In the genomic region with DNA sequence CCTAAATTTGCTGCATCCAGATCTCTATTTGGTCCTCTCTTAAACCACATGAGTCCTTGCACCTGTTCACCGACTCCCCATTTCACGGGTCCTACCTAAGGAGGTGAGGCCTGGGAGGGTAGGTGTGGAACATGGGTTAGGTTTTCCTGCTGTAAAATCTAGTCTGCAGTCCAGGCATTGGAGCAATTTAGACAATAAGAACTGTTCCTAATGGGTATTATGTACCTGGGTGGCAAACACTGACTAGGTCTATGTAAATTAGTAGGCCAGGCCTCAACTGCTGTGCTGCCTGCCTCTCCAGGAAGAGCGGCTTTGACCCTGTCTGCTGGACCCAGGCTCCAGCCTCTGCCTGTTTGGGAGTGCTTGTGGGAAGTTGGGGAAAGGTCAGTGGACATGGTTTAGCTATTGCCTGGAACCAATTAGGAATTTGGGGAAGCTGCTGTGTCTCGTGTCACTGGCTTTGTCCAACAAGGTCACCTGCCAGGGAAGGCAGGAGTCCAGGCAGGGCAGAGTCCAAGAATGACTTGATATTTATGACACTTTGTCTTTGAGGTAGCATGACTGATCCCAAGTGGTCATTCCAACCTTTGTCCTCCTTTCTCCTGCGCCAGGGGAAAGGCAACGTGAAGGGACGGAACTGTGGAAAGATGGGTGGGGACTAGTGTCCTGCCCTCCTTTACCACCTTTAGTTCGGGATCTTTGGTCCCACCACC, we compare ENCODE assay signal across 9 mouse cellular contexts. TPM values are rescaled to one million over a fixed set of nuclear protein-coding genes. Genes with fewer than 3 reads are reported as not detected.
DNase-seq lines count a peak whose midpoint lies in the region; ATAC-seq and TF ChIP-seq lines count a peak whose summit lies in the region.
"Had no signal": no experiment of that assay in that cellular context is flagged by ENCODE, and none has a peak within 500 bp of the region (broad histone marks: within the 10 kb centered on the region; RNA-seq: fewer than 3 reads in every experiment).

No protein-coding gene starts in this region.

- no peak for TF ChIP-seq CTCF in stomach, postnatal 0 days (IDR thresholded peaks at IDR 0.05; ENCODE audit: low read depth)
- no peak for TF ChIP-seq CTCF in thymus, adult 2 months (IDR thresholded peaks at IDR 0.05; ENCODE audit: borderline replicate concordance, control insufficient read depth, extremely low read depth, insufficient read depth, low read length, poor library complexity)

- DNase-seq in neural tube, embryonic 10.5 days (ENCODE audit: extremely low spot score, low spot score), result no peak
- DNase-seq in heart, adult 9 months (ENCODE audit: low spot score in 2 of 2), result peak; percentile 88 to 92
- peak; percentile 64 for DNase-seq in stomach, postnatal 0 days (ENCODE audit: low spot score)
- DNase-seq in thymus, adult 2 months, result no peak
- DNase-seq: midbrain, embryonic 14.5 days had no signal

- H3K9ac ChIP-seq in neural tube, embryonic 13.5 days, result no peak overlapping the region
- H3K9ac ChIP-seq in kidney, embryonic 16.5 days (replicated peaks; ENCODE audit: low read length), result no peak overlapping the region
- 0 out of 2 replicates have a peak overlapping the region, but pooled peaks have one; percentile 61 for H3K9ac ChIP-seq in stomach, postnatal 0 days (ENCODE audit: low read length)

- H3K27ac ChIP-seq in neural tube, embryonic 13.5 days (replicated peaks), result peak overlapping the region; percentile 88; the same call in 1 of the 2 replicates
- H3K27ac ChIP-seq in kidney, embryonic 16.5 days (ENCODE audit: low read length), result peak overlapping the region; percentile 94
- peak overlapping the region; percentile 99 for H3K27ac ChIP-seq in stomach, postnatal 0 days (replicated peaks)
- H3K27ac ChIP-seq in thymus, adult 2 months (ENCODE audit: control insufficient read depth, insufficient read depth, low read length), result no peak overlapping the region

- H3K36me3 ChIP-seq in neural tube, embryonic 13.5 days, result no peaks in the 10 kb centered on the region
- H3K36me3 ChIP-seq in kidney, embryonic 16.5 days (ENCODE audit: insufficient read depth, low read length), result no peaks in the 10 kb centered on the region
- no peaks in the 10 kb centered on the region for H3K36me3 ChIP-seq in stomach, postnatal 0 days (ENCODE audit: control insufficient read depth, insufficient read depth, low read length)
- no peaks in the 10 kb centered on the region for H3K36me3 ChIP-seq in thymus, adult 2 months (ENCODE audit: control insufficient read depth, insufficient read depth, low read length)

- H3K4me2 ChIP-seq in neural tube, embryonic 13.5 days, result no peak overlapping the region
- no peak overlapping the region for H3K4me2 ChIP-seq in kidney, embryonic 16.5 days (replicated peaks; ENCODE audit: low read depth, low read length)
- peak overlapping the region; percentile 47 for H3K4me2 ChIP-seq in stomach, postnatal 0 days (replicated peaks; ENCODE audit: low read depth)

- TF ChIP-seq EP300 in stomach, postnatal 0 days (optimal IDR thresholded peaks at IDR 0.05), result no peak

- H3K4me1 ChIP-seq in neural tube, embryonic 13.5 days (replicated peaks), result peaks cover 27% of the 10 kb centered on the region
- peaks cover 34% of the 10 kb centered on the region for H3K4me1 ChIP-seq in kidney, embryonic 16.5 days (ENCODE audit: insufficient read depth, low read length)
- peaks cover 22% of the 10 kb centered on the region for H3K4me1 ChIP-seq in stomach, postnatal 0 days (replicated peaks; ENCODE audit: control insufficient read depth, insufficient read depth)
- H3K4me1 ChIP-seq in thymus, adult 2 months (replicated peaks; ENCODE audit: control insufficient read depth, insufficient read depth, low read length), result peaks cover 55% of the 10 kb centered on the region

- no peaks in the 10 kb centered on the region for H3K27me3 ChIP-seq in neural tube, embryonic 13.5 days
- no peaks in the 10 kb centered on the region for H3K27me3 ChIP-seq in kidney, embryonic 16.5 days (ENCODE audit: insufficient read depth, low read length)
- H3K27me3 ChIP-seq in stomach, postnatal 0 days (ENCODE audit: control insufficient read depth, insufficient read depth, low read length), result no peaks in the 10 kb centered on the region
- no peaks in the 10 kb centered on the region for H3K27me3 ChIP-seq in thymus, adult 2 months (ENCODE audit: control insufficient read depth, insufficient read depth, low read length)

- ATAC-seq in neural tube, embryonic 13.5 days (ENCODE audit: low read depth), result no peak
- no peak for ATAC-seq in kidney, embryonic 16.5 days (ENCODE audit: low FRiP score, low TSS enrichment)
- ATAC-seq in stomach, postnatal 0 days (ENCODE audit: low FRiP score, low TSS enrichment), result peak; percentile 38
- no peak for ATAC-seq in inflammation-experienced regulatory T-cells, adult 6 months
- ATAC-seq in activated CD4-positive, CD25-positive, alpha-beta regulatory T cell, adult 4 months, result no peak

- WGBS in neural tube, embryonic 13.5 days, result 70% methylated on average over 8 of the region's 8 CpGs
- whole genome bisulfite sequencing in kidney, embryonic 16.5 days, result 84% methylated on average over 8 of the region's 8 CpGs
- 73% methylated on average over 7 of the region's 8 CpGs for WGBS in stomach, postnatal 0 days
- 92% methylated on average over 8 of the region's 8 CpGs for WGBS in thymus, adult 2 months

- no peak overlapping the region for H3K4me3 ChIP-seq in neural tube, embryonic 13.5 days
- H3K4me3 ChIP-seq in kidney, embryonic 16.5 days (ENCODE audit: low read length), result no peak overlapping the region
- no peak overlapping the region for H3K4me3 ChIP-seq in stomach, postnatal 0 days (ENCODE audit: low read depth, low read length)
- H3K4me3 ChIP-seq in thymus, adult 2 months (ENCODE audit: control insufficient read depth, insufficient read depth, low read length), result no peak overlapping the region

- no peaks in the 10 kb centered on the region for H3K9me3 ChIP-seq in neural tube, embryonic 13.5 days
- H3K9me3 ChIP-seq in kidney, embryonic 16.5 days (ENCODE audit: low read length), result no peaks in the 10 kb centered on the region
- H3K9me3 ChIP-seq in stomach, postnatal 0 days (ENCODE audit: control insufficient read depth, low read length), result no peaks in the 10 kb centered on the region

- no peak for TF ChIP-seq POLR2A in thymus, adult 2 months (IDR thresholded peaks at IDR 0.05; ENCODE audit: control insufficient read depth, extremely low read depth, insufficient read depth, low read length, poor library complexity)

RNA-seq across cellular contexts. Expression of gene Gm16253, which starts 1.4 kb away (rescaled TPM):
- 1.2 and 1.8 TPM in 2 replicates for polyA plus RNA-seq in neural tube, embryonic 13.5 days (2015; fragmentation: Nextera tagmentation; extraction: Ambion mirVana)
- 1.3 TPM in 2 replicates for polyA plus RNA-seq in kidney, embryonic 16.5 days (2015; fragmentation: Nextera tagmentation; extraction: Ambion mirVana)
- 0.18 and 0.46 TPM in 2 replicates for polyA plus RNA-seq in stomach, postnatal 0 days (2015; fragmentation: Nextera tagmentation; extraction: Ambion mirVana)
- not detected in 2 replicates for polyA plus RNA-seq in thymus, adult 2 months (2012; rRNA removed)
- 1 to 10 TPM in 1 of 3 experiments, not detected in 2; 2.1 TPM for polyA plus RNA-seq in inflammation-experienced regulatory T-cells, adult 6 months (2017; shearing (Covaris generic))
- not detected for polyA plus RNA-seq in activated CD4-positive, CD25-positive, alpha-beta regulatory T cell, adult 4 months (2017; shearing (Covaris generic))

RNA-seq across cellular contexts. Expression of gene Txnip, which starts 17.7 kb away (rescaled TPM):
- 74.7 and 78.0 TPM in 2 replicates for polyA plus RNA-seq in neural tube, embryonic 13.5 days (2015; fragmentation: Nextera tagmentation; extraction: Ambion mirVana)
- 191 and 197 TPM in 2 replicates for polyA plus RNA-seq in kidney, embryonic 16.5 days (2015; fragmentation: Nextera tagmentation; extraction: Ambion mirVana)
- polyA plus RNA-seq in stomach, postnatal 0 days (2015; fragmentation: Nextera tagmentation; extraction: Ambion mirVana), result 273 and 276 TPM in 2 replicates
- polyA plus RNA-seq in thymus, adult 2 months (2012; rRNA removed), result 587 and 719 TPM in 2 replicates
- 100 to 1,000 TPM; 160 to 366 (median 354) TPM for polyA plus RNA-seq in inflammation-experienced regulatory T-cells, adult 6 months (2017; shearing (Covaris generic))
- 100 to 1,000 TPM; 276 to 326 TPM for polyA plus RNA-seq in activated CD4-positive, CD25-positive, alpha-beta regulatory T cell, adult 4 months (2017; shearing (Covaris generic))

RNA-seq across cellular contexts. Expression of gene Polr3gl, which starts 18.6 kb away (rescaled TPM):
- 41.0 and 42.8 TPM in 2 replicates for polyA plus RNA-seq in neural tube, embryonic 13.5 days (2015; fragmentation: Nextera tagmentation; extraction: Ambion mirVana)
- 32.1 and 35.8 TPM in 2 replicates for polyA plus RNA-seq in kidney, embryonic 16.5 days (2015; fragmentation: Nextera tagmentation; extraction: Ambion mirVana)
- 16.1 and 20.1 TPM in 2 replicates for polyA plus RNA-seq in stomach, postnatal 0 days (2015; fragmentation: Nextera tagmentation; extraction: Ambion mirVana)
- 17.8 and 18.2 TPM in 2 replicates for polyA plus RNA-seq in thymus, adult 2 months (2012; rRNA removed)
- 10 to 100 TPM; 26.9 to 48.9 (median 33.8) TPM for polyA plus RNA-seq in inflammation-experienced regulatory T-cells, adult 6 months (2017; shearing (Covaris generic))
- polyA plus RNA-seq in activated CD4-positive, CD25-positive, alpha-beta regulatory T cell, adult 4 months (2017; shearing (Covaris generic)), result 10 to 100 TPM; 25.1 to 35.6 TPM

RNA-seq across cellular contexts. Expression of gene Ankrd34a, which starts 21.0 kb away (rescaled TPM):
- 11.0 and 12.6 TPM in 2 replicates for polyA plus RNA-seq in neural tube, embryonic 13.5 days (2015; fragmentation: Nextera tagmentation; extraction: Ambion mirVana)
- 2.2 and 2.3 TPM in 2 replicates for polyA plus RNA-seq in kidney, embryonic 16.5 days (2015; fragmentation: Nextera tagmentation; extraction: Ambion mirVana)
- 1.3 TPM in 2 replicates for polyA plus RNA-seq in stomach, postnatal 0 days (2015; fragmentation: Nextera tagmentation; extraction: Ambion mirVana)
- polyA plus RNA-seq in thymus, adult 2 months (2012; rRNA removed), result 0.18 and 0.49 TPM in 2 replicates
- polyA plus RNA-seq in inflammation-experienced regulatory T-cells, adult 6 months (2017; shearing (Covaris generic)), result under 1 TPM in 1 of 3 experiments, not detected in 2; 0.17 TPM
- not detected for polyA plus RNA-seq in activated CD4-positive, CD25-positive, alpha-beta regulatory T cell, adult 4 months (2017; shearing (Covaris generic))

RNA-seq across cellular contexts. Expression of gene Lix1l, which starts 25.5 kb away (rescaled TPM):
- 6.0 and 7.6 TPM in 2 replicates for polyA plus RNA-seq in neural tube, embryonic 13.5 days (2015; fragmentation: Nextera tagmentation; extraction: Ambion mirVana)
- polyA plus RNA-seq in kidney, embryonic 16.5 days (2015; fragmentation: Nextera tagmentation; extraction: Ambion mirVana), result 6.9 and 7.1 TPM in 2 replicates
- 3.7 and 3.8 TPM in 2 replicates for polyA plus RNA-seq in stomach, postnatal 0 days (2015; fragmentation: Nextera tagmentation; extraction: Ambion mirVana)
- 4.6 and 8.2 TPM in 2 replicates for polyA plus RNA-seq in thymus, adult 2 months (2012; rRNA removed)
- under 1 TPM; 0.34 to 0.61 (median 0.43) TPM for polyA plus RNA-seq in inflammation-experienced regulatory T-cells, adult 6 months (2017; shearing (Covaris generic))
- under 1 TPM; 0.09 to 0.14 TPM for polyA plus RNA-seq in activated CD4-positive, CD25-positive, alpha-beta regulatory T cell, adult 4 months (2017; shearing (Covaris generic))

Comparison
In these comparisons a context has a peak if more than half of its experiments do, and no peak if none do; other contexts are left out.
1. DNase-seq: peak in heart, adult 9 months (2 of 2) and stomach, postnatal 0 days (single experiment); none in neural tube, embryonic 10.5 days (single experiment) and thymus, adult 2 months (single experiment).